Mouse (Mus musculus) hindbrain, embryonic 14.5 days (tissue): ENCODE data around the gene Wdr37. TPM values are rescaled to one million over a fixed set of nuclear protein-coding genes. Genes with fewer than 3 reads are reported as not detected.

ENCODE experiments used
- ATAC-seq: fragments of 200-750 bp; cut with Nextera tagmentation; 2 replicates; pipeline ENCODE4 v1.8.0; 2017; ENCODE audit warnings: moderate number of reproducible peaks, mild to moderate bottlenecking, moderate TSS enrichment, moderate library complexity; ENCODE audit not compliant: low FRiP score
- DNase-seq: peaks from one replicate; pipeline ENCODE4 v3.0.0-alpha.2; 2015; ENCODE audit warnings: low spot score
- H3K27ac ChIP-seq: fragments of 300-500 bp; sonication (generic); 2 replicates; pipeline ENCODE4 v1.5.1; 2014; ENCODE audit warnings: mild to moderate bottlenecking, moderate library complexity
- H3K27me3 ChIP-seq: fragments of 300-500 bp; sonication (generic); 2 replicates; pipeline ENCODE4 v1.6.1; 2014; ENCODE audit warnings: mild to moderate bottlenecking, low read length, mixed read lengths; ENCODE audit not compliant: control insufficient read depth, insufficient read depth
- H3K36me3 ChIP-seq: fragments of 300-500 bp; sonication (generic); replicated peaks from 2 replicates; pipeline ENCODE4 v1.6.1; 2014; ENCODE audit not compliant: control insufficient read depth, insufficient read depth
- H3K4me1 ChIP-seq: fragments of 300-500 bp; sonication (generic); replicated peaks from 2 replicates; pipeline ENCODE4 v1.6.1; 2014; ENCODE audit warnings: antibody characterized with exemption, low read length, mixed read lengths; ENCODE audit not compliant: control insufficient read depth, insufficient read depth
- H3K4me2 ChIP-seq: fragments of 300-500 bp; sonication (generic); replicated peaks from 2 replicates; pipeline ENCODE4 v1.6.1; 2014; ENCODE audit warnings: mild to moderate bottlenecking, moderate library complexity
- H3K4me3 ChIP-seq: fragments of 300-500 bp; sonication (generic); replicated peaks from 2 replicates; pipeline ENCODE4 v1.5.1; 2014; ENCODE audit warnings: mild to moderate bottlenecking, low read length
- H3K9ac ChIP-seq: fragments of 300-500 bp; sonication (generic); 2 replicates; pipeline ENCODE4 v1.6.1; 2014
- H3K9me3 ChIP-seq: fragments of 300-500 bp; sonication (generic); 2 replicates; pipeline ENCODE4 v1.6.1; 2016; ENCODE audit warnings: low read length; ENCODE audit not compliant: control insufficient read depth
- WGBS: fragments of 180-500 bp; shearing (Covaris S2); extraction: QIAGEN DNeasy Blood & Tissue Kit; methylation state at CpG from one replicate; pipeline ENCODE4 v1.1.7; 2014; 5-methylcytosine and 5-hydroxymethylcytosine counted together
- polyA plus RNA-seq: library from polyadenylated mRNA; unstranded; fragments of >200 nt; fragmentation: Nextera tagmentation; extraction: Ambion mirVana; gene quantifications from 2 replicates; pipeline ENCODE4 v1.2.1, GENCODE M21; 2014

The Wdr37 gene
- polyA plus RNA-seq, 1 experiment from 2014 or later: 66.8 TPM

DNA sequence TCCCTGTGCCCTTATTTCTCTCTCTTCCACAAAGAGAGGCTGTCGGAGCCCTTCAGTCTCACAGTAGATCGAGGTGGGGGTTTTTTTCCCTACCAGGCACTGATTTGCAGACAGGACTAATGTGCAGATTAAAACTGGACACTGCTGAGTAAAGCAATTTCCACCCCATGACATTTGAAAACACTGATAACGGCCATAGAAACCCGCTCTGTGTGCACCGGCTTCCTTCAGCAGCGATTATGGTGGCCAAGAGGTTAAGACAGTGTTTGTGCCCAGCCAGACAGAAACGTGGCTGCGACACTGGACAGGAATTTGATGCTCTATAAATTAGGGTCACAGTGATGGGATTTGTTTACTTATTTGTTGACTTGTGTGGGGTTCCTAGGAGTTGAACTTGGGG is 78.5 kb downstream of the Wdr37 start:
- DNase-seq: no peak

GRCm38 (mm10) chr13:8785185-8785584 is 86.5 kb downstream of the Wdr37 start:
- Histone ChIP-seq H3K27ac (no peak overlapping the region), H3K36me3 (no peaks in the 10 kb centered on the region), H3K27me3 (no peaks in the 10 kb centered on the region), H3K9ac (no peak overlapping the region), H3K4me1 (0 out of 2 replicates have a peak, but pooled peaks cover 6% of the 10 kb centered on the region), H3K4me2 (0 out of 2 replicates have a peak overlapping the region, but pooled peaks have one; percentile 15), H3K9me3 (no peaks in the 10 kb centered on the region), H3K4me3 (no peak overlapping the region)
- DNase-seq (peak; percentile 81), ATAC-seq (peak; percentile 73)
- 41% methylated on average over 9 of the region's 9 CpGs for WGBS

More for the DNA sequence above, 78.5 kb downstream of the Wdr37 start:
- WGBS: 72% methylated on average over 8 of the region's 8 CpGs
- Histone ChIP-seq H3K4me1 (no peaks in the 10 kb centered on the region), H3K9ac (no peak overlapping the region), H3K4me2 (no peak overlapping the region), H3K9me3 (no peaks in the 10 kb centered on the region), H3K27ac (no peak overlapping the region), H3K36me3 (no peaks in the 10 kb centered on the region), H3K27me3 (no peaks in the 10 kb centered on the region), H3K4me3 (no peak overlapping the region)
- ATAC-seq: no peak

DNA sequence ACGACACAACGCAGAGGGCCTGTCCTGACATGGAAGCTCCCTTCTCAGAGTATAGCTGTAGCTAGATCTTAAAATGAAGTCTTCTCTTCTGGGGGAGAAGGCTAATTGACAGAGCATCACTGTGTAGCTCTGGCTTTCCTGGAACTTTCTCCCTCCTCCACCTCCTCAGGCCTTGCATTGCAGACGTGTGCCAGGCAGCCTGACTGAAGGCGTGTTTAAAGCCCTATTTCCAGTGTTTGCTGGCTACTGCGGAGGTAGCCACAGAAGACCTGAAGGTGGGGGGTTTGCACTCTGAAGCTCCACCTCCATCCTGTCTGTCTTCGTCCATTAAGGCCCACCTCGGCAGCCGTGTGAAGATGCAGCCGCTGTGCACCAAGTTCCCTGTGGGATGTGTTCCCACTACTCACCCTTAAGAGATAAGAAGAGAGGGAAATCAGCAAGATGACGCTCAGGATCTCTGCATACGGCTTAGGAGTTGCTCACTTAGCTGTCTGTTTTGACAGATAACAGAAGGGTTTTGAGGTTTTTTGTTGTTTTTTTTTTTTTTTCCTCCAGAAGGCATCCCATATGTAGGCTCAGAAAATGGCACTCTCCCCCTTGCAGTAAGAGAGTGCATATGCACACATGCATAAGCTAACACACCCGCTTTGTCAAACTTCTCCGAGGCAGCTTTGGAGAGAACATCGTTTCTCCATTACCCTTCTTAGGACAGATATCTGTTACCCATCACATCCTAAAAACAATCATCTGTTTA is 87.2 kb downstream of the Wdr37 start:
- H3K9ac ChIP-seq: no peak overlapping the region
- H3K36me3 ChIP-seq: no peaks in the 10 kb centered on the region
- 0 out of 2 replicates have a peak, but pooled peaks cover 6% of the 10 kb centered on the region for H3K4me1 ChIP-seq
- H3K4me2 ChIP-seq: 0 out of 2 replicates have a peak overlapping the region, but pooled peaks have one; percentile 15
- DNase-seq (no peak), ATAC-seq (0 out of 2 replicates have a peak, but pooled peaks have one; percentile 19)
- WGBS: 78% methylated on average over 14 of the region's 14 CpGs
- H3K9me3 ChIP-seq: no peaks in the 10 kb centered on the region
- H3K27ac ChIP-seq: no peak overlapping the region
- no peak overlapping the region for H3K4me3 ChIP-seq
- H3K27me3 ChIP-seq: no peaks in the 10 kb centered on the region

DNA sequence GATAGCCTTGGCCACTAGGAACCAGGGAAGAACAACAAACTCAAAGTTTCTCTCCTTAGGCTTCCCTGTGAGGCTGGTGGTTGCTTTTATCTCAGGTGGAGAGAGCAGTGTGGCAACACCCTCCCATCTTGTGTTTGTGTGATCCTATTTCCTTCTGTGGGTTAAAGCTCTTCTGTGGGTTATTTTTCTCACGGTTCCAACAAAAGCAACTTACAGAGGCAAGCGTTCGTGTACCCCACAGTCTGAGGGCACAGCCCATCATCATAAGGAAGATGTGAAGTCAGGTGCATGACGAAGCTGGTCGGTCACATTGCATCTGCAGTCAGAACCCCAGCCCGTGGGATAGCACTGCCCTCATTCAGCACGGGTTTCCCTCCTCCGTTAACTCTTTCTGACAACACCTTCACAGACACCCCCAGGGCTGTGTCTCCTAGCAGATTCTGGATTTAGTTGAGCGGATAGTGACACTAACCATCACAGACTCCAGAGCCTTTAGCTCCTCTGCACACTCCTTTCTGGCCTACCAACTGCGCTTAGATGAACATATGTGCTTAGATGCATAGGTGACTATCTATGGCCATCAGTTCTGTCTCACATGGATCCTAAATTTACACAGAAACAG is 87.9 kb downstream of the Wdr37 start:
- H3K27me3 ChIP-seq: no peaks in the 10 kb centered on the region
- 0 out of 2 replicates have a peak, but pooled peaks cover 6% of the 10 kb centered on the region for H3K4me1 ChIP-seq
- no peak overlapping the region for H3K4me3 ChIP-seq
- no peak overlapping the region for H3K27ac ChIP-seq
- 86% methylated on average over 10 of the region's 10 CpGs for WGBS
- H3K4me2 ChIP-seq: no peak overlapping the region
- H3K9me3 ChIP-seq: no peaks in the 10 kb centered on the region
- DNase-seq (no peak), ATAC-seq (no peak)
- H3K9ac ChIP-seq: no peak overlapping the region
- no peaks in the 10 kb centered on the region for H3K36me3 ChIP-seq

GRCm38 (mm10) chr13:8782636-8783035 is 89.1 kb downstream of the Wdr37 start:
- 0 out of 2 replicates have a peak, but pooled peaks cover 6% of the 10 kb centered on the region for H3K4me1 ChIP-seq
- no peak overlapping the region for H3K27ac ChIP-seq
- WGBS: 38% methylated on average over 4 of the region's 4 CpGs
- no peak overlapping the region for H3K9ac ChIP-seq
- no peak overlapping the region for H3K4me2 ChIP-seq
- H3K27me3 ChIP-seq: no peaks in the 10 kb centered on the region
- no peaks in the 10 kb centered on the region for H3K9me3 ChIP-seq
- ATAC-seq (no peak), DNase-seq (no peak)
- no peaks in the 10 kb centered on the region for H3K36me3 ChIP-seq
- no peak overlapping the region for H3K4me3 ChIP-seq

DNA sequence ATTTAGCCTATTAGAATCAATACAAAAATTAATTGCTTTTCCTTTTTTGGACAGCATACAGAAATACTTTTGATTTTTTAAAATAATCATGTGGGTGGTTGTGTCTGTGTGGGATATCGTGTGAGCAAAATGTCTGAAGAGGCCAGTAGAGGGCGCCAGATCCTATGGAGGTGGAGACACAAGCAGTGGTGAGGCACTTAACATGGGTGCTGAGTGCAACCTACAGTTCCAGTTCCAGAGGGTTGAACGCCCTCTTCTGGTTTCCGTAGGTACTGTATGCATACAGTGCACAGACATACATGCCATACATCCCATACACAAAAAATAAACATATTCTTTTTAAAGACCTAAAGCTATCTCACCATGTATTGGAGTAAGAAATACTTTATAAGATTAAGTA is 91.3 kb downstream of the Wdr37 start:
- Histone ChIP-seq H3K27me3 (no peaks in the 10 kb centered on the region), H3K4me1 (0 out of 2 replicates have a peak, but pooled peaks cover 6% of the 10 kb centered on the region), H3K36me3 (no peaks in the 10 kb centered on the region), H3K4me2 (no peak overlapping the region), H3K9ac (no peak overlapping the region), H3K4me3 (no peak overlapping the region), H3K9me3 (no peaks in the 10 kb centered on the region), H3K27ac (no peak overlapping the region)
- ATAC-seq (no peak), DNase-seq (no peak)
- 46% methylated on average over 4 of the region's 4 CpGs for WGBS

DNA sequence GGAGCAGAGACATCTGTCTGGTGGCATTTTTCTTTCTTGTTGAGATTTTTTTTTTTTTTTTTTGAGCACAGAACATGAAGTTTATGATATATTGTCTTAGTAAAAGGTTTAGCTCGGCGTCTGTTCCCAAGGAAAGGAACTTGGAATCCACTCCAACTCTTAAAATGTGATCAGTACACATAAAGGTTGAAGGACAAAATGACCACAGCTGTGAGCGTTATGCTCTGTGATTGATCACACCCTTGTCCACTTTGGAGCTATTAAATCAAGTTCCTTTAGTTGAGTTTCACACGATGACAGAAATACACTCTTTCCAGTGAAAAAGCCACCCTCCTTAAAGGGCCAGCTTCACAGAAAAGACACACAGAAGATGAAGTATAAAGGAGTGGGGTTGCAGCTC is 101.1 kb downstream of the Wdr37 start:
- no peak overlapping the region for H3K4me2 ChIP-seq
- H3K36me3 ChIP-seq: no peaks in the 10 kb centered on the region
- no peak overlapping the region for H3K9ac ChIP-seq
- whole genome bisulfite sequencing: 71% methylated on average over 4 of the region's 4 CpGs
- H3K27ac ChIP-seq: no peak overlapping the region
- H3K4me3 ChIP-seq: no peak overlapping the region
- H3K27me3 ChIP-seq: no peaks in the 10 kb centered on the region
- no peak for DNase-seq
- H3K9me3 ChIP-seq: 0 out of 2 replicates have a peak, but pooled peaks cover 4% of the 10 kb centered on the region
- ATAC-seq: no peak
- H3K4me1 ChIP-seq: no peaks in the 10 kb centered on the region

GRCm38 (mm10) chr13:8769654-8770227 is 102.0 kb downstream of the Wdr37 start:
- H3K27me3 ChIP-seq: no peaks in the 10 kb centered on the region
- H3K4me3 ChIP-seq: no peak overlapping the region
- H3K4me2 ChIP-seq: no peak overlapping the region
- no peaks in the 10 kb centered on the region for H3K4me1 ChIP-seq
- H3K36me3 ChIP-seq: no peaks in the 10 kb centered on the region
- DNase-seq: no peak
- H3K27ac ChIP-seq: no peak overlapping the region
- 0 out of 2 replicates have a peak, but pooled peaks cover 4% of the 10 kb centered on the region for H3K9me3 ChIP-seq
- ATAC-seq: peak; percentile 37; the same call in 1 of the 2 replicates
- WGBS: 99% methylated on average over 7 of the region's 7 CpGs
- H3K9ac ChIP-seq: no peak overlapping the region

- no peak overlapping the region for H3K27ac ChIP-seq
- 70% methylated on average over 8 of the region's 8 CpGs for WGBS
- no peaks in the 10 kb centered on the region for H3K27me3 ChIP-seq
- no peak for ATAC-seq
- no peaks in the 10 kb centered on the region for H3K9me3 ChIP-seq
- no peaks in the 10 kb centered on the region for H3K36me3 ChIP-seq
- H3K9ac ChIP-seq: no peak overlapping the region
- H3K4me2 ChIP-seq: no peak overlapping the region
- H3K4me3 ChIP-seq: no peak overlapping the region
- DNase-seq: no peak
- H3K4me1 ChIP-seq: no peaks in the 10 kb centered on the region
These were observed 110.8 kb downstream of the Wdr37 start for GRCm38 (mm10) chr13:8760940-8761339.
